25 mouse cellular contexts compared by ENCODE assay signal in the genomic region with DNA sequence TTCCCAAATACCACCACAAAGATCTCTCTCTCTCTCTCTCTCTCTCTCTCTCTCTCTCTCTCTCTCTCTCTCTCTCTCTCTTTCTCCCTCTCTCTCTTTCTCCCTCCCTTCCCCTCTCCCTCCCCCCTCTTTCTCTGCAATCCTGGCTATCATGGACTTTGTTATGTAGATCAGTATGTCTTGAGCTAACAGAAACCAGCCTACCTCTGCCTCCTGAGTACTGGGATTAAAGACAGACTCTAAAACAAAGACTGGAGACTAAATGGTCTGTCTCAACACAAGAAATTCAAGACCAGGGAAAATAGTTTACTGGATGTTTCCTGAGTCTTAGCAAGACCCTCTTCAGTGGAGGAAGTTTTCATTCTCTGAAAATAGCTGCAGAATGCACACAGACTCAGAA.
DNase-seq lines count a peak whose midpoint lies in the region; ATAC-seq lines count a peak whose summit lies in the region.
"Had no signal": no experiment of that assay in that cellular context is flagged by ENCODE, and none has a peak within 500 bp of the region (broad histone marks: within the 10 kb centered on the region; RNA-seq: fewer than 3 reads in every experiment).

No protein-coding gene starts in this region.

- H3K4me2 ChIP-seq in midbrain, embryonic 14.5 days (ENCODE audit: low read length) = no peak overlapping the region
- H3K4me2 ChIP-seq: embryonic facial prominence, embryonic 12.5 days; forebrain, embryonic 13.5 days; forebrain, embryonic 15.5 days had no signal

- no peak for DNase-seq in midbrain, embryonic 10.5 days (ENCODE audit: low spot score)
- no peak for DNase-seq in midbrain, embryonic 14.5 days
- peak; percentile 73 for DNase-seq in R1 (ENCODE audit: low read depth, low spot score)
- no peak for DNase-seq in thymus, adult 18-20 months
- DNase-seq in urinary bladder, adult 2 months (ENCODE audit: low spot score) = no peak
- DNase-seq: adrenal gland, adult 8-10 months; adrenal gland, postnatal 14 days; adrenal gland, postnatal 36 days; B cell, adult 2 months; cerebellum, adult 11 months; cerebellum, adult 18-20 months; cerebellum, adult 8-10 months; cerebellum, adult 9-11 months; cerebellum, postnatal 14 days; cerebellum, postnatal 36 days; forebrain, postnatal 0 days had no signal

- peaks cover 7% of the 10 kb centered on the region for H3K9me3 ChIP-seq in midbrain, embryonic 10.5 days (replicated peaks)
- no peaks in the 10 kb centered on the region for H3K9me3 ChIP-seq in midbrain, embryonic 14.5 days (ENCODE audit: control insufficient read depth, low read length)
- H3K9me3 ChIP-seq: forebrain, embryonic 13.5 days; forebrain, embryonic 15.5 days had no signal

- H3K36me3 ChIP-seq in midbrain, embryonic 10.5 days = no peaks in the 10 kb centered on the region
- no peaks in the 10 kb centered on the region for H3K36me3 ChIP-seq in midbrain, embryonic 14.5 days (ENCODE audit: control insufficient read depth, insufficient read depth, low read length)
- H3K36me3 ChIP-seq: embryonic facial prominence, embryonic 10.5 days; embryonic facial prominence, embryonic 12.5 days; forebrain, embryonic 15.5 days; G1E had no signal

- H3K27ac ChIP-seq in midbrain, embryonic 10.5 days (replicated peaks) = peak overlapping the region; percentile 46
- no peak overlapping the region for H3K27ac ChIP-seq in midbrain, embryonic 14.5 days (replicated peaks; ENCODE audit: low read depth, low read length)
- H3K27ac ChIP-seq: embryonic facial prominence, embryonic 10.5 days; embryonic facial prominence, embryonic 12.5 days; forebrain, embryonic 13.5 days; forebrain, embryonic 15.5 days had no signal

- no peak for ATAC-seq in midbrain, embryonic 14.5 days (ENCODE audit: low FRiP score, low TSS enrichment)
- ATAC-seq: activated CD4-positive, CD25-positive, alpha-beta regulatory T cell, adult 4 months; CD4-positive, CD25-positive, alpha-beta regulatory T cell, adult 4 months; forebrain, embryonic 13.5 days; forebrain, embryonic 15.5 days; forebrain, postnatal 0 days; Patski had no signal

- no peak overlapping the region for H3K4me3 ChIP-seq in midbrain, embryonic 10.5 days
- H3K4me3 ChIP-seq in midbrain, embryonic 14.5 days (replicated peaks; ENCODE audit: low read depth, low read length) = no peak overlapping the region
- H3K4me3 ChIP-seq: embryonic facial prominence, embryonic 10.5 days; embryonic facial prominence, embryonic 12.5 days; forebrain, embryonic 13.5 days; forebrain, embryonic 15.5 days had no signal

- peaks cover 5% of the 10 kb centered on the region for H3K4me1 ChIP-seq in midbrain, embryonic 10.5 days
- no peaks in the 10 kb centered on the region for H3K4me1 ChIP-seq in midbrain, embryonic 14.5 days (ENCODE audit: control insufficient read depth, insufficient read depth, low read length)
- H3K4me1 ChIP-seq: embryonic facial prominence, embryonic 10.5 days; embryonic facial prominence, embryonic 12.5 days; forebrain, embryonic 13.5 days; forebrain, embryonic 15.5 days had no signal

- H3K9ac ChIP-seq in midbrain, embryonic 14.5 days (replicated peaks; ENCODE audit: low read length) = no peak overlapping the region
- H3K9ac ChIP-seq: embryonic facial prominence, embryonic 12.5 days; forebrain, embryonic 13.5 days; forebrain, embryonic 15.5 days; forebrain, postnatal 0 days had no signal

- no peaks in the 10 kb centered on the region for H3K27me3 ChIP-seq in midbrain, embryonic 10.5 days (ENCODE audit: low read depth, poor library complexity, severe bottlenecking)
- H3K27me3 ChIP-seq in midbrain, embryonic 14.5 days (ENCODE audit: control insufficient read depth, insufficient read depth, low read length) = no peaks in the 10 kb centered on the region
- H3K27me3 ChIP-seq: CH12.LX; embryonic facial prominence, embryonic 12.5 days; forebrain, embryonic 13.5 days; forebrain, embryonic 15.5 days had no signal
